8 mouse cellular contexts compared by ENCODE assay signal in genomic region chr14:75016715-75017020, GRCm38 (mm10). TPM values are rescaled to one million over a fixed set of nuclear protein-coding genes. Genes with fewer than 3 reads are reported as not detected.
DNase-seq lines count a peak whose midpoint lies in the region; ATAC-seq and TF ChIP-seq lines count a peak whose summit lies in the region.

No protein-coding gene starts in this region.

- TF ChIP-seq EP300 in ES-Bruce4 (IDR thresholded peaks at IDR 0.05; ENCODE audit: insufficient read depth, low read depth, low read length), result no peak

- H3K9me3 ChIP-seq in heart, embryonic 12.5 days (replicated peaks), result no peaks in the 10 kb centered on the region
- H3K9me3 ChIP-seq in ES-Bruce4 (replicated peaks; ENCODE audit: control insufficient read depth, insufficient read depth, low read length, poor library complexity, severe bottlenecking), result no peaks in the 10 kb centered on the region
- H3K9me3 ChIP-seq in hindbrain, embryonic 14.5 days (ENCODE audit: control insufficient read depth, low read length), result no peaks in the 10 kb centered on the region
- no peaks in the 10 kb centered on the region for H3K9me3 ChIP-seq in midbrain, embryonic 10.5 days (replicated peaks)

- TF ChIP-seq POLR2A in ES-Bruce4 (IDR thresholded peaks at IDR 0.05; ENCODE audit: insufficient read depth, low read length), result no peak

- 74% methylated on average over 9 of the region's 9 CpGs for WGBS in heart, embryonic 12.5 days
- 78% methylated on average over 9 of the region's 9 CpGs for WGBS in hindbrain, embryonic 14.5 days
- 77% methylated on average over 9 of the region's 9 CpGs for WGBS in midbrain, embryonic 10.5 days

- no peaks in the 10 kb centered on the region for H3K36me3 ChIP-seq in heart, embryonic 12.5 days
- no peaks in the 10 kb centered on the region for H3K36me3 ChIP-seq in ES-Bruce4 (ENCODE audit: control insufficient read depth, insufficient read depth, low read length, poor library complexity, severe bottlenecking)
- H3K36me3 ChIP-seq in hindbrain, embryonic 14.5 days (replicated peaks; ENCODE audit: control insufficient read depth, insufficient read depth), result no peaks in the 10 kb centered on the region
- H3K36me3 ChIP-seq in midbrain, embryonic 10.5 days, result no peaks in the 10 kb centered on the region

- peak overlapping the region; percentile 81; the same call in 1 of the 2 replicates for H3K9ac ChIP-seq in heart, embryonic 12.5 days
- 0 out of 2 replicates have a peak overlapping the region, but pooled peaks have one; percentile 28 for H3K9ac ChIP-seq in ES-Bruce4 (ENCODE audit: low read depth, poor library complexity, severe bottlenecking)
- H3K9ac ChIP-seq in hindbrain, embryonic 14.5 days, result no peak overlapping the region

- no peaks in the 10 kb centered on the region for H3K27me3 ChIP-seq in heart, embryonic 12.5 days (replicated peaks)
- H3K27me3 ChIP-seq in ES-Bruce4 (ENCODE audit: control insufficient read depth, insufficient read depth, low read length, poor library complexity, severe bottlenecking), result no peaks in the 10 kb centered on the region
- 0 out of 2 replicates have a peak, but pooled peaks cover 6% of the 10 kb centered on the region for H3K27me3 ChIP-seq in hindbrain, embryonic 14.5 days (ENCODE audit: control insufficient read depth, insufficient read depth, low read length)
- peaks cover 9% of the 10 kb centered on the region for H3K27me3 ChIP-seq in midbrain, embryonic 10.5 days (ENCODE audit: low read depth, poor library complexity, severe bottlenecking)

- no peak overlapping the region for H3K27ac ChIP-seq in heart, embryonic 12.5 days (ENCODE audit: poor library complexity, severe bottlenecking)
- no peak overlapping the region for H3K27ac ChIP-seq in ES-Bruce4 (ENCODE audit: insufficient read depth, low read length)
- H3K27ac ChIP-seq in hindbrain, embryonic 14.5 days, result no peak overlapping the region
- H3K27ac ChIP-seq in midbrain, embryonic 10.5 days (replicated peaks), result no peak overlapping the region

- H3K4me2 ChIP-seq in heart, embryonic 12.5 days, result peak overlapping the region; percentile 95
- H3K4me2 ChIP-seq in hindbrain, embryonic 14.5 days (replicated peaks), result peak overlapping the region; percentile 94

- peak overlapping the region; percentile 64 for H3K4me3 ChIP-seq in heart, embryonic 12.5 days
- H3K4me3 ChIP-seq in ES-Bruce4 (ENCODE audit: low read depth, low read length), result peak overlapping the region; percentile 82
- H3K4me3 ChIP-seq in hindbrain, embryonic 14.5 days (replicated peaks; ENCODE audit: low read length), result peak overlapping the region; percentile 41; the same call in 1 of the 2 replicates
- H3K4me3 ChIP-seq in midbrain, embryonic 10.5 days, result peak overlapping the region; percentile 67

- TF ChIP-seq CTCF in ES-Bruce4 (IDR thresholded peaks at IDR 0.05; ENCODE audit: low read depth, low read length), result no peak

- DNase-seq in heart, adult 8-10 months (ENCODE audit: low spot score), result no peak
- no peak for DNase-seq in hindbrain, embryonic 14.5 days (ENCODE audit: low spot score)
- DNase-seq in midbrain, embryonic 10.5 days (ENCODE audit: low spot score), result no peak
- no peak for DNase-seq in cerebellum, adult 18-20 months
- no peak for DNase-seq in cerebellum, adult 11 months
- DNase-seq in cerebellum, adult 9-11 months, result no peak

- ATAC-seq in heart, embryonic 12.5 days (ENCODE audit: insufficient number of reproducible peaks, low FRiP score), result no peak
- no peak for ATAC-seq in hindbrain, embryonic 14.5 days (ENCODE audit: low FRiP score)

- peaks cover 23% of the 10 kb centered on the region for H3K4me1 ChIP-seq in heart, embryonic 12.5 days (replicated peaks)
- H3K4me1 ChIP-seq in ES-Bruce4 (ENCODE audit: control insufficient read depth, insufficient read depth, low read length), result no peaks in the 10 kb centered on the region
- no peaks in the 10 kb centered on the region for H3K4me1 ChIP-seq in hindbrain, embryonic 14.5 days (replicated peaks; ENCODE audit: control insufficient read depth, insufficient read depth, low read length)
- H3K4me1 ChIP-seq in midbrain, embryonic 10.5 days, result peaks cover 8% of the 10 kb centered on the region; the same call in 1 of the 2 replicates

RNA-seq across cellular contexts. Expression of gene Rubcnl, which starts 0.8 kb away (rescaled TPM):
- polyA plus RNA-seq in heart, embryonic 12.5 days (2016; fragmentation: Nextera tagmentation; extraction: Ambion mirVana), result 1.5 TPM in 2 replicates
- 1 to 10 TPM in 2 of 4 experiments, under 1 TPM in 2; 0.69 to 1.3 (median 0.99) TPM for total RNA-seq in heart, adult 8-10 months (2022)
- not detected in 2 replicates for polyA plus RNA-seq in ES-Bruce4 (2011; ENCODE audit: insufficient read depth, insufficient read length, low read depth, missing spikeins)
- 0.13 and 0.27 TPM in 2 replicates for polyA plus RNA-seq in hindbrain, embryonic 14.5 days (2014; fragmentation: Nextera tagmentation; extraction: Ambion mirVana)
- polyA plus RNA-seq in midbrain, embryonic 10.5 days (2016; fragmentation: Nextera tagmentation; extraction: Ambion mirVana), result 0.10 and 0.21 TPM in 2 replicates
